Mouse (Mus musculus): ENCODE measurements around the gene Il18bp.
"Not testable (repeated sequence)": the region's sequence is repeated elsewhere in the genome, so short reads cannot be mapped to it uniquely, and the experiment has no call there.

Il18bp gene

DNA sequence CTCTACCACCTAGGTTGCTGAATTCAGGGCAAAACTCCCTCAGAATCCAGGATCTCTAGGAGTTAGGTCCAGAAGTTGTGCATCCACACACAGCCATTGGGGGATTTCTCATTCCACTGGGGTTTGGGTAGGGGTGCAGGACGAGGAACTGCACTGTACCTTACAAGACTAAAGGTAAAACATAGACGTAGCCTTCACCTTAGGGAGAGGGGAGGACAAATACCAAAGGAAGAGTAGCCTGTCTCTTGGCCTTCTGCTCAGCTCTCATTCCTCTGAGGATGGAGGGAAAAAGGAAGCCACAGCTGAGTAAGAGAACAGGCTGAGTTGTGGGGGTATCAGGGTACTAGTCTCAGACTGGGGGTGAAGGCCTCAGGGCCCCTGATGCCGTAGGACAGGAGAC lies at the start of gene Il18bp:
Gene Il18bp (minus strand): TSS at position 101 of the 400 bp plus-strand sequence.
- DNase-seq (ENCODE audit: low spot score), result no peak

DNA sequence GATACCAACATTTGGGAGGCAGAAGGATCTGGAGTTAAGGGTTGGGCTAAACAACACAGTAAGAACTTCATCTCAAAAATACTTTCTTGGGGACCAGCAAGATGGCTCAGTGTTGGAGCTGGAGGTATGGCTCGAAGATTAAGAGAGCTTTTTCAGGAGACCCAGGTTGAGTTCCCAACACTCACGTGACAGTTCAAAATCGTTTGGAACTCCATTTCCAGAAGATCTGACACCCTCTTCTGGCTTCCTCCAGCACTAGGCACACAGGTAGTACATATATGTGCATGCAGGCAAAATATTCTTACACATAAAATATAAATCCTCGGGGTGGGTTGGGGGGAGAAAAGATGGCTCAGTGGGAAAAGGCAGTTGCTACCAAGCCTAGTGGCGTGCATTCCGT lies 47.9 kb upstream of the Il18bp start:
- DNase-seq (ENCODE audit: low spot score), result no peak

DNA sequence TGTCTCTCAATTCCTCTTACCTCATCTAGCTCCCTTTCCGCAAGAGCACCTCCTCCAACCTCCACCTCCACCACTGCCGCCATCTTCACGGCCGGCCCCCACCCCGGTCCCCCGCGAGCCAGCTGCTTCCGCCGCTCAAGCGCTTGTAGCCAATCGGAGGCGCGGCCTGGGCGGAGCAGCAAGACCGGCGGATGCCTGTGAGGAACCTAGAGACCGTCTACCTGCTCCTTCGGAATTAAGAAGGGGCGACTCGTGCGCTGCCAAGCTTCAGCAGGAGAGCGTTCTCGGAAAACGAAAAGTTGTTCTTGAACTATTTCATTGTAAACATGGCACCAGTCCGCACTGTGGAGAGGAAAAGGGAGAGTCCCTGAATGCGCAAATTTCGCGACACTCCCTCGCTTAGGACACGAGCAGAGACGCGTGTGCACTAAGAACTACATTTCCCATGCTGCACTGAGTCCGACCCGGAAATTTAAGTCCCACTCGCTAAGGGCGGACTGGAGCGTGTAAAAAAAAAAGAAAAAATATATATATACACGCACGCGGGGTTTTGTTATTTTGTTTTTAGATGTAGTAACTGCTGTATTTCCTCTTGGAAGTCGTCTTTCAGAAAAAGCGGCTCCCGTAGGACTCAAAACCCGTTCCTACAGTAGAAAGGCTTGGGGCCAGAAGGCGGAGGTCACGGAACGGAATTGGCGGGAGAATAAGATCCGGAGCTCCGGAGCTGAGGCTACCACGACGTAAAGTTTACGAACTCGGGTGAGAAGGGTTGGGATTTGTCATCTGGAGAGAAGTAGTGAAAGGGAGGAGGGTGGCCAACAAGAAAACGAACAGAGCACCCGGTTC lies 46.8 kb upstream of the Il18bp start, which contains the start of the genes Rnf121, Xndc1 and Xntrpc:
Gene Rnf121 (minus strand): TSS at position 424 of the 846 bp plus-strand sequence.
Gene Xndc1 (plus strand): TSS at position 466 of the 846 bp plus-strand sequence.
Gene Xntrpc (plus strand): TSS at position 668 of the 846 bp plus-strand sequence.
- peak; percentile 89 for DNase-seq (ENCODE audit: low spot score)

DNA sequence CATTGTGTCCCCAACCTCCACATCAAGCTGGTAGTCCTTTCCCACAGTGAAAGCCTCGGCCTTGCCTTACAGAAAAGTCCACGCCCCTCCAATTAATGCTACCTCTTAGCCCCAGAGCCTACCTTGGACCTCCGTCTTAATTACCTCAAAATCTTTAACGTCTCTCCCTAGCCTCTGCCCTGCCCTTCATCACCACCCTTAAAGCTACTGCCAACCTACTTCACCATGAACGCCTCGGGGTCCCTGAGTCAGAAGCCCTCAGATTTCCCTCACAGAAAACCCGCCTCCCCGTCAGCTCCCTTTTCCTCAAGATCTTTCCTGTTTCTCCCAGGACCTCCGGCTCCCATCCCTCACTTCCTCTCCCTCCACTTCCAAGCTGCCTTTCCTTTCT lies 46.2 kb upstream of the Il18bp start:
- no peak for DNase-seq (ENCODE audit: low spot score)

DNA sequence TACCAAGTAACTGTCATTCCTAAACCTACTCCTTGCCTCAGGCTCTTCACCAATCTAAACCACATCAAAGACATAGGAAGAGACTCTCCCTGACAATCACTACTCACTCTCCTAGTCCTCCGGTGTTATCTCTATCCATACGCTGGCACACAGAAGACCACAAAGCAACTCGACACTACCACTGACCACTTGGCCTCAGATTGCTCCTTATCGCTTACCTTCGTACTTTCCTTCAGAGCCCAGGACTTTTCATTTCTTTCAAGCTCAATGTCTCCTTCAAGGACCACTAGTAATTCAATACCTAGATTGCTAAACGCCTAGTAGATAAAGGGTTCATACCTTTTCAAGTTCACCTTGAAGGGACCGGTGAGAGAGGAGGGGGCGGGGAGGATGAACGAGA lies 45.4 kb upstream of the Il18bp start:
- no peak for DNase-seq (ENCODE audit: low spot score)

DNA sequence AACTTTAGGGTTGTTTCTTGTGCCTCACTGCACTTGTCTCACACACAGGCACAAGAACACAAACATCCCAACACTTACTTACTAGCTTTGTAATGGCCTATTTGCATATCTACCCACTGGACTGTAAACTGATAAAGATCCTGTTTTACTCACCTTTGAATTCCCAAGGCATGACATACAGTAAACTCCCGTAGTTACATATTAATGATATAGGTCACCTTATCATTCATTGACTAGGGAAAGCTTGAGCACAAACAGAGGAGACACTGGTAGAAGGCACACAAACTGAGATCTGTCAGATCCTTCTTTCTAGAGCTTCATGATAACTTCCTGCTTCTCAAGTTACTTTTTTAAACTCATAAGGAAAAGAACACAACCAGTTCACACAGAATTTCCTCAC lies 43.7 kb upstream of the Il18bp start:
- no peak for DNase-seq (ENCODE audit: low spot score)

DNA sequence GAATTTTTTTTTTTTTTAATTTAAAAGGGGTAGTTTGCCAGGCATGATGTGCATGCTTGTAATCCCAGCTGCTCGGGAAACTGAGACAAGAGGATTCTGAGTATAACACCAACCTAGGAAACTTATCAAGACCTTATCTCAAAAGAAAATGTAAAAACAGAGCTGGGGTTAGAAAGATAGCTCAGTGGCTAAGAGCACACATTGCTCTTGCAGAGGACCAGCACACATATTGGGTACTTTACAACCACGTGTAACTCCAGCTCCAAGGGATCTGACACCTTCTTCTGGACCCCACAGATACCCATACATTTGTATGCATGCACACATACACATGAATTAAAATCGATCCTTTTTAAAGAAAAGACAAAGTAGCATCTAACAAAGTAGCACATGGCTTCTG lies 42.9 kb upstream of the Il18bp start:
- DNase-seq (ENCODE audit: low spot score), result no peak

DNA sequence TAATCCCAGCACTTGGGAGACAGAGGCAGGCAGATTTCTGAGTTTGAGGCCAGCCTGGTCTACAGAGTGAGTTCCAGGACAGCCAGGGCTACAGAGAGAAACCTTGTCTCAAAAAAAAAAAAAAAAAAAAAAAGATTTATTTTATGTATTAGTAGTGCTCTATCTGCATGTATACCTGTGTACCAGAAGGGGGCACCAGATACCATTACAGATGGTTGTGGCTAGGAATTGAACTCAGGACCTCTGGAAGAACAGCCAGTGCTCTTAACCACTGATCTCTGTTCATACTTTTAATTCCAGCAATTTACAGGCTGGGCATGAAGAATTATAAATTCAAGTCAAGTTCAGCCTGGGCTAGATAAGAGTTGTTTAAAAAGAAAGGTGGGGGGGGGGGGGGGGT lies 30.0 kb upstream of the Il18bp start:
- DNase-seq (ENCODE audit: low spot score), result not testable (repeated sequence)

DNA sequence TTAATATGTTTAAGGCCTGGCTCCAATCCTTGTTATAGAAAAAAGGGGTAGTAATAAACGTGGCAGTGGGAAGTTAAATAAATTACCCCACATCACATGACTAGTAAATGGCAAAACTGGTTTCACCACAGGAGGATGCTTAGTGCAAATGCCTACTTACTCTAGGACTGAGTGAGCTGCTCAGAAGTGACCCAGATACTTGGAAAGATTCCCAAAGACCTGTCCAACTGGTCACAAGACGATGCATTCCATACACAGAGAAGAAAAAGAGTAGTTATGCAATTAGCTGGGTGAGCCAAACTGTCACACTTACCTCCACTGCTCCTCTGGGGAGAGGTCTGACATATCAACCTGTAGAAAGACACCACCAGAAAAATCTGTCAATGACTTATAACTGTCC lies 23.8 kb upstream of the Il18bp start:
- DNase-seq (ENCODE audit: low spot score), result no peak

DNA sequence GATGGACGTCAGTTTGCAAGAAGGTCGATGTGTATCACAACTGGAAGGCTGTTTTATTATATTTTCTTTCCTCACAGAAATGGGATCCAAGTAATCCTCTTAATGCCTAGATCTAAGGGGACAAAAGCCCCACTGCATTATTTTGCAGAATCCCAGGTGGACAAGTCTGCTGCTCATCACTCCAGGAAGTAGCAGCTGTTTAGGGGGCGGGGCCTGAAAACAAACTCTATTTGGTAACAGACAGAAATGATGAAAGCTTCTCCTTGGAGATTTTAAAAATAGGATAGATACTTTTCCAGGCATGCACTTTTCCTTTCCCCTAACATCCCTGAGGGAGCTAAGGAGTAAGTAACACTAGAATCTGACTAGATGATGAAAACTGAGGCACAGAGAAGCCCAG lies 18.8 kb upstream of the Il18bp start:
- DNase-seq (ENCODE audit: low spot score), result no peak

DNA sequence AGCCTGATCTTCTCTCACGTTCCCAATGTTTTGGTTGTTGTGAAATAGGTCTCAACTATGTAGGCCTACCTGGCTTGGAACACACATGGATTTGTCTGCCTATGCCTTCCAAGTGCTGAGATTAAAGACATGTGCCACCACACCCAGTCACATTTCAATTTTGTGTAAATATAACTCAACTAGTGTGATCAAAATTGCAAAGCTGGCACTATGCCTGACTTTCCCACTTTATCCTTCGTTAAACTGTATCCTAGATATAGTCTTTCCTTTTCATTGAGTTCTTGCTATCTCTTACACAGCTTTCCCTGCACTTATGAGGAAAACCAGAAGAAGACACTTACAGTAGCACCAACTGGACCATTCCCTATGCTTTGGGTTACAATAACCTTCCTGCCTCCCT lies 17.0 kb upstream of the Il18bp start:
- no peak for DNase-seq (ENCODE audit: low spot score)

DNA sequence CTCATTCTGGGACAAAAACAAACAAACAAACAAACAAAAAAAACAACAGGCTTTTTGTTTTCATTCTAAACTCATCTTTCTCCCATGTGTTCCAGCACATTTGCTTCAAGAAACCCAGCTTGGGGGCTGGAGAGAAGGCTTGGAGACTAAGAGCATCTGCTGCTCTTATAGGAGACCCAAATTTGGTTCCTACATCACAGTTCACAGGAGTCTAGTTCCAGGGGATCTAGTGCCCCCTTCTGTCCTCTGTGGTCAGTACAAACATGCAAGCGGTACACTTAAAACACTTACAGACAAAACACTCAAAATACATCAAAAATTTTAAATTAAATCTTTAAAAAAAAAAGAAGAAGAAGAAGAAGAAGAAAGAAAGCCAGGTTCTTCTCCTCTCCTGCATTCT lies 16.4 kb upstream of the Il18bp start:
- DNase-seq (ENCODE audit: low spot score), result no peak

DNA sequence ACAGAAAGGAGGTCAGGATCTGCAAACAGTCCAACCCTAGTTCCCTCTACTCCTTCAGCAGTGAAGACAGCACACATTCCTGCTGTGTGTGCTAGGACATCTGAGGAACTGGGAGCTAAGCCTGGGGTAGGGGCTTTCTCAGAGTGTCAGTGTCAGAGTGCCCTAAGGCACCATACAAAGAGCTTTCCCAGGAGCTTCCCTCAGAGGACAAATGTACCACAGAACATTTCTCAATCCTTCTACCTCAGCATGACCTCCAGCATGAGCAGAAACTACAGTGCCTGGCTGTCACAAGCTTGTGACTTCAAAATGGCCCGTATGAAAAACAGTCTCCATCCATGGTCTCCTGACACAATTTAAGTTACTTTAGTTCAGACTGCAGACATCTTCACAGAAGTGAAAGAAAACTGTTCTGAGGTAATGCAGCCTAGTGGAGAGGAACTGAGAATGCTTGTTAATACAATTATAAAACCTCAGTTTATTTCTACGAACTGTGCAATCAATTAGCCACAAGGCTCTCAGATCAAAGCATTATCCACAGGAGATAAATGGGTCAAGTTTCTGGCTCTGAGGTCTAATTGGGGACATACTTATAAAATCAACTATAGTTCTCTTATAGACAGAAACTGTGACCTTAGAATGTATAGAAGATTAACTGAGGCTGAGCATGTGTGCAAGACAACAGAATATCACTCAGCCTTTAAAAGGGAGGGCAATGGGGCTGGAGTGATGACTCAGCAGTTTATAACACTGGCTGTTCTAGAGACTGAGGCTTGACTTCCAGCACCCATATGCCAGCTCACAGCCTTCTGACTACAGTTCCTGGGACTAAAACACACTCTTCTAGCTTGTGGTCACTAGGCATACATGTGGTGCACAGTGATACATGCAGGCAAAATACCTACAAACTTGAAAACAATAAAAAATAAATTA lies 7.0 kb upstream of the Il18bp start:
- no peak for DNase-seq (ENCODE audit: low spot score)

DNA sequence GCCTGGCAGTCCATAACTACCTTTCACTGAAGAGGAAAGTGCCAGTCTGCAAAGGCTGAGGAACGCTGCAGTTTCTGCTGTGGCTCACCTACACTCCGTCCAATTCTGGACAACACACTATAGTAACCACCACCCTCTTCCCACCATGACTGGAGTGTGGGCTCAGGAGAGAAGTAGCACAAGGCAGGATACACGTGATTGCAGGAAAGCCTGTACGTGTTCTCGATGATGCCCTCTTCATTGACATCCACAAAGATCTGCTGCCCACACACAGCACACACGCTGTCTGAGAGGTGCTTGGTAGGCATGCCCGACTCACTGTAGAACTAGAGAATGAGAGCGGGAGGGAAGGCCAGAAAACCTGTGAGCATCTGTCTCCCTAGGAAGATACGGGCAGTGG lies 5.3 kb upstream of the Il18bp start:
- no peak for DNase-seq (ENCODE audit: low spot score)

DNA sequence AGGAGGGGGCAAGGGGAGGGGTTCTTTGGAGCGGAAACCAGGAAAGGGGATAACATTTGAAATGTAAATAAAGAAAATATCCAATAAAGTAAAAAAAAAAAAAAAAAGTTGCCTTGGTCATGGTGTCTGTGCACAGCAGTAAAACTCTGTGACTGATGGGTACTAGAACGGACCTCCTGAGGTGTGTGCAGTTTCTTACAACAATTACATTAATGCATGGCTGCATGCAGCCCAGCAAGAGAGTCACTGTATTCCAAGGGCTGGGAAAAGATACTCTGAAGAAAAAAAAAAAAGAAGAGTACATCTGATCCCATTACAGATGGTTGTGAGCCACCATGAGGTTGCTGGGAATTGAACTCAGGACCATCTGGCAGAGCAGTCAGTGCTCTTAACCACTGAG lies 2.4 kb upstream of the Il18bp start:
- DNase-seq (ENCODE audit: low spot score), result not testable (repeated sequence)

DNA sequence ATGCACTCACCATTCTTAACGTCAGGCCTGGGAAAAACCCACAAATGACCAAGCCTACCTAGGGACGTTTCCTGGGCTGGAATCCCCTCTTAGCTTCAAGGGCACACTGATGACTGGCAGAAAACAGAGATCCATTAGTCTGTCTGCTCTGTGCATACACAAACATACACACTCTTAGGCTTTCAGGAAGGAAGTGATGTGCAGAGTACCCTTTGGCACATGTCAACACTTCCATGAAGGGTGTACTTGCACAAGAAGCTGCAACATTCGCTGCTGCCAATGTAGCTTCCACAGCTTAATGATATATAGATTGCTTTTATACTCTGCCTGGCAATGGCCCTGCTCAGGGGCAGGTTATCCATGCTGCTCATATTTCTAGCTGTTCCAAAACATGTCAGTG lies 872 bp upstream of the Il18bp start:
- DNase-seq (ENCODE audit: low spot score), result no peak

DNA sequence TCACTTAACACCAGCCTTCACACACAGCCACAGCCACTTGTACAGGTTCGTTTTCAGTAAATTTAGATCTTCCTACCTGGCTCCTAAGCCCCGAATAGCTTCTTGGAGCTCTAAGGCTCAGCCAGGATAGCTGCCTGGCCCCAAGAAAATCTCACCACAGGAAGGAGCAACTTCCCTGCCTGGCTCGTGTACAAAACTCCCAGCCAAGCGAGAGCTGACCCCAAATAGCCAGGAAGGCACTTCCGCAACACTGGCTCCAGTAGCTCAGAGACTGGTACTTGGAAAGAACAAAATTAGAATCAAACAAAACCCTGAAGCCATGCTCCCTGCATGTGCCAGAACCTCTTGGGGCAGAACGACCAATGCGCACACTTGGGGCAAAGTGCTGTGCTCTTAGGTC lies 456 bp downstream of the Il18bp start:
- DNase-seq (ENCODE audit: low spot score), result no peak

DNA sequence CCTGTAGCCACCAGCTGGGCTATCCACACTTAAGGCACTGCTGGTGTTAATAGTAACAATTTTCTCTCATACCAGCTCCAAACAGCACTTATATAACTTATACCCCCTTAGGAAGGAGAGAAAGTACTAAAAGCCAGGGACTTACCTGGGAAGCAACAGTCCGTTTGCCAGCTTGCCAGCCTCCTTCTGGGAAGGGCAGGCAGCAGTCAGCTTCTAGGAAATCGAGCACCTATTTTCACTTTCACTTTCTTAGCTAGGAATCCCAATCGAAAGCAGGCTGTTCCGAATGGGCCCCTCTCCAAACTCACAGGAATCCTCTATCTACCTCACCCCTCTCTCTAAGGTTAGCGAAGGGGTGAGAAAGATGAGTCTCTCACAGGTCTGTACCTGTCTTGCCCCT lies 1.0 kb downstream of the Il18bp start:
- no peak for DNase-seq (ENCODE audit: low spot score)

DNA sequence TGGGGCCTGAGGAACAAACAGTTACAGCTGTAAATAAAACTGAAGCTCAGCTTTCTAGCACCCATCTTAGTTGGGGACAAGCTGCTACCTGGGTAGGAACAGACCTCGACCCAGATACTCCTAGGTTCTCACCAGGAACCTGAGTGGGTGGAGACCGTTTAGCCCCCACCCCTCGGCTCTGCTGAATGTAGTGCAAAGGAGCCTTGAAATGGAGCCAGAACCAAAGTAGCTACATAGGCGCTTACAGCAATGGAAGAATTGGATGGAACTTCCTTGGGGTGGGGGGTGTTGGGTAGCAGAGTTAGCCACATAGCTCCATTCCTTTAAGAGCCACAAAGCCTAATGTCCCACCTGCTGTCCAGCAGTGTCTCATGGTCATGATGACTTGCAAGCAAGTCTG lies 1.6 kb downstream of the Il18bp start:
- no peak for DNase-seq (ENCODE audit: low spot score)

DNA sequence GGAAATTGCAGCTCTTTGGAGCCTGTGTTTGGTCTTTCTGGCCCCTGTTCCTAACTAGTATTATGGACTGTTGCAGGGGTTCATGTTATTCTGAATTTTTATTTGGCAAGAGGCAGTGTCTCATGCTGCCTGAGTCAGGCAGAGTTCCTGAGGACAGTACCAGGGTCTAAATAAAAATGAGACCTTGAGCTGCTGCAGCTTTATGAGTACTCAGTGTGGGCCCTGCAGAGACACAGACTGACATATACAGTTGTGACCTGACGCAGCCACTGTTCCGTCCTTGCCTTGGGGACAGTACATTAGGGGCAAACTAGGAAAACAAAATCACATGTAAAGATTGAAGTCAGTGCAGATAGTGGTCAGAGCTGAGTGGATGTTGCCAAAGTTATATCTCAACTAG lies 3.5 kb downstream of the Il18bp start:
- DNase-seq (ENCODE audit: low spot score), result no peak

DNA sequence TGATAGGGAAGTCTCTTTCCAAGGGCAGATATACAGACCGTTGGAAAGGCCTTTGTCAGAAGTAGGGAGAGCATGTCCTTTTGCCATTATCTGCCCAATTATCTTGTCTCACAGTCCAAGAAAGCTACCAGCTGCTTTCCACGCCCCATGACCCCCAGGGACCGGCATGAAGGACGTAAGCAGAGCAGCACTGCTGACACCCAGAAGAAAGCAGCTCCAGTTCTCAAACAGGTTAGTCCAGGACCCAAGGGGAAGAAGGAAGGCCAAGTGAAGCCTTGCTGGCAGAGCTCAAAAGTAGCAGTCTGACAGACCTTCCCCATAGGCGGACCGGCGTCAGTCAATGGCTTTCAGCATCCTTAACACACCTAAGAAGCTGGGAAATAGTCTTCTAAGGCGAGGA lies 5.1 kb downstream of the Il18bp start:
- DNase-seq (ENCODE audit: low spot score), result no peak

DNA sequence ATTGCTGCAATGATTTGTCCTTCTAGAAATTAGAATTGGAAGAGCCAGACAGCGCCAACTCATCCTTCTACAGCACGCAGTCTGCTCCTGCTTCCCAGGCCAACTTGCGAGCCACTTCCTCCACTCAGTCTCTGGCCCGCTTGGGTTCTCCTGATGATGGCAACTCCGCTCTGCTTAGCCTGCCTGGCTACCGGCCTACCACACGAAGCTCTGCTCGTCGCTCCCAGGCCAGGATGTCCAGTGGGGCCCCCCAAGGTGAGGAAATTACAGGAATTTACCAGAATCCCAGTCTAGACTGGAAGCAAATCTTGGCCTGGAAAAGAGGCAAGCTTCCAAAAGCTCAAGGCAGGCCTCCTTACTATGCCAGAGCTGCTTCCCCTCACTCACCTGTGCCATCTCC lies 6.6 kb downstream of the Il18bp start:
- DNase-seq (ENCODE audit: low spot score), result no peak

DNA sequence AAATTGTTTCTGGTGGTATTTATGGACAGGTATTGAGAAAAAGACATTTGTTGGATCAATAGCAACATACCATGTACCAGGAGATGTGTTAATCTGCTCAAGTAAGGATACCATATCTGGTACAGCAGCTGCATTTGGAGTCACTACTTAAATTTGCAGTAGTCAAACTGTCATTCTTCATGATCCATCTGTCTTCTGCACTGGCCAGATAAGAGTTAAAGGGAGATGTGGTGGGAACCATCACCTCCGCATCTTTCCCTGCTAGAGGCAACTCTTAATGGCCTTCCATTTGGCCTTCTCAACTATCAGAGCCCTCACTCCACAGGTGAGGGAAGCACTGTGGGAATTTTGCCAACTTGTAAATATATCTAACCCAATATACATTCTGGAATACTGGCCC lies 12.0 kb downstream of the Il18bp start:
- no peak for DNase-seq (ENCODE audit: low spot score)

All from layer of hippocampus, adult 9-10 months (tissue).